Mouse (Mus musculus): ENCODE data around the gene Ciao1.

GRCm38 (mm10) chr2:127271042-127271515 is 23.5 kb upstream of the Ciao1 start:
- TF ChIP-seq TBP (IDR thresholded peaks at IDR 0.05; ENCODE audit: low read depth, low read length), result no peak
- no peak for TF ChIP-seq TCF12 (IDR thresholded peaks at IDR 0.05; ENCODE audit: low read depth, low read length)
- TF ChIP-seq EP300 (IDR thresholded peaks at IDR 0.05; ENCODE audit: low read depth in 1 of 2, low read length in 2 of 2), result no peak
- TF ChIP-seq MXI1 (IDR thresholded peaks at IDR 0.05; ENCODE audit: low read depth, low read length), result no peak
- TF ChIP-seq CTCF (IDR thresholded peaks at IDR 0.05 in 2 of 3, conservative IDR thresholded peaks at IDR 0.05 in 1 of 3; ENCODE audit: control insufficient read depth in 1 of 3, insufficient read depth in 1 of 3, low read depth in 2 of 3, low read length in 3 of 3, poor library complexity in 1 of 3, severe bottlenecking in 1 of 3), result no peak
- no peak for TF ChIP-seq NRF1 (IDR thresholded peaks at IDR 0.05; ENCODE audit: insufficient read depth, low read depth, low read length, poor library complexity, severe bottlenecking)
- no peak; the same call in 1 of the 2 replicates for TF ChIP-seq POLR2AphosphoS2 (IDR thresholded peaks at IDR 0.05; ENCODE audit: low read length)
- TF ChIP-seq TAL1 (IDR thresholded peaks at IDR 0.05; ENCODE audit: low read length), result no peak
- TF ChIP-seq ZMIZ1 (IDR thresholded peaks at IDR 0.05; ENCODE audit: low read depth, low read length), result no peak
- no peak for TF ChIP-seq POLR2A (IDR thresholded peaks at IDR 0.05; ENCODE audit: control insufficient read depth in 1 of 2, insufficient read depth in 1 of 2, low read depth in 1 of 2, low read length in 2 of 2, poor library complexity in 1 of 2)
- no peak for TF ChIP-seq MEF2A (IDR thresholded peaks at IDR 0.05; ENCODE audit: extremely low read depth, insufficient replicate concordance, low read depth, low read length, poor library complexity, severe bottlenecking)
